Mouse (Mus musculus): ENCODE measurements around the gene Rab3a. TPM values are rescaled to one million over a fixed set of nuclear protein-coding genes. Genes with fewer than 3 reads are reported as not detected.

Rab3a gene
- polyA plus RNA-seq, 2 experiments, result 1.6 to 2.7 TPM

DNA sequence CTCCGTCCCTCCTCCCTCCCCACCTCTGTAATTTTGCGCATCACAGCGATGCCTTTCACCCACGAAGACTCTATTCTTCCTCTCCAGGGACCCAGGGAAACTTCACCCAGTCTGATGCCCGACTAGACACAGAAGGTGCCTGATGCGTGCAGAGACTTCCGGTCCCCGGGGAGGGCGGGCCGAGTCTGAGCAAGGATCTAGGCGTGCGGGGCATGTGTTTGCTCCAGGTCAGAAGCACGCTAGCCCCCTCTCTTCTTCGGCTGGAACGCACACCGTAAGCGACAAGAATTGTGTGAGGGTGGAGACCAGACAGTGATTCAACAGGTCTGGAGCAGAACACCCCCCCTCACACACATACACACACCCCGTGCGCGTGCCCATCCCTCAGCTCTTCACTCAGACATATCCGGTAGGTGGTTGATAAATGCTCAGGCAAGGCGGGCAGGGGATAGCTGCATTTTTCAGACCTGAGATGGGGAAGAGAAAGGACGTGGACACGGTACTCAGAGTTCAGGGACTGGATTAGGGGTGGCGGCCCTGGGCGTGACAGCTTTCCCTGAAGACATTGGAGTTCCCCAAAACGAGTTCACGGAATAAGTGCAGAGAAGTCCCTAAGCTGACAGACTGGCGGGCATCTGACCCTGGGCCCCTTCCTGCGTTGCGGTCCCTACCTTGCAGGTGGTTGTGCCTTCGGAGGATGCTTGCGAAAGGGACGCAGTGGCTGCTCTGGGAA, 11.5 kb downstream of the Rab3a start:
- TF ChIP-seq EP300 (IDR thresholded peaks at IDR 0.05; ENCODE audit: low read depth) (no peak), CTCF (IDR thresholded peaks at IDR 0.05; ENCODE audit: low read depth) (no peak)
- H3K9ac ChIP-seq (replicated peaks), result peak overlapping the region; percentile 77
- H3K9me3 ChIP-seq (ENCODE audit: control insufficient read depth, low read length), result no peaks in the 10 kb centered on the region
- peaks cover 61 to 67% of the 10 kb centered on the region in 2 experiments for H3K4me1 ChIP-seq (replicated peaks; ENCODE audit: control insufficient read depth in 2 of 2, insufficient read depth in 2 of 2, low read length in 1 of 2)
- peak overlapping the region; percentile 99 for H3K4me2 ChIP-seq (ENCODE audit: low read depth)
- H3K27ac ChIP-seq, result peak overlapping the region; percentile 79
- H3K36me3 ChIP-seq (replicated peaks; ENCODE audit: control insufficient read depth, insufficient read depth, low read depth), result no peaks in the 10 kb centered on the region; the same call in 1 of the 2 replicates
- ATAC-seq (ENCODE audit: insufficient read depth) (no peak), DNase-seq (ENCODE audit: low read depth in 3 of 3, low spot score in 3 of 3) (no peak)
- 2% methylated on average over 34 of the region's 34 CpGs for WGBS (ENCODE audit: insufficient replicate concordance)
- peak overlapping the region; percentile 72 to 77 for H3K4me3 ChIP-seq (ENCODE audit: insufficient read depth in 1 of 2, low read depth in 2 of 2, low read length in 2 of 2)
- H3K27me3 ChIP-seq (ENCODE audit: control insufficient read depth, insufficient read depth, low read length), result no peaks in the 10 kb centered on the region

- TF ChIP-seq CTCF (IDR thresholded peaks at IDR 0.05; ENCODE audit: low read depth) (no peak), EP300 (IDR thresholded peaks at IDR 0.05; ENCODE audit: low read depth) (no peak)
- no peaks in the 10 kb centered on the region for H3K9me3 ChIP-seq (ENCODE audit: control insufficient read depth, low read length)
- peak overlapping the region; percentile 77 for H3K9ac ChIP-seq (replicated peaks)
- H3K27ac ChIP-seq, result peak overlapping the region; percentile 79
- peak overlapping the region; percentile 72 to 77 for H3K4me3 ChIP-seq (ENCODE audit: insufficient read depth in 1 of 2, low read depth in 2 of 2, low read length in 2 of 2)
- no peaks in the 10 kb centered on the region; the same call in 1 of the 2 replicates for H3K36me3 ChIP-seq (replicated peaks; ENCODE audit: control insufficient read depth, insufficient read depth, low read depth)
- peak in 2 of 3 experiments; percentile 69 to 82 for DNase-seq (ENCODE audit: low read depth in 3 of 3, low spot score in 3 of 3)
- H3K27me3 ChIP-seq (ENCODE audit: control insufficient read depth, insufficient read depth, low read length), result no peaks in the 10 kb centered on the region
- H3K4me1 ChIP-seq (replicated peaks; ENCODE audit: control insufficient read depth in 2 of 2, insufficient read depth in 2 of 2, low read length in 1 of 2), result peaks cover 54 to 60% of the 10 kb centered on the region in 2 experiments
- peak overlapping the region; percentile 99 for H3K4me2 ChIP-seq (ENCODE audit: low read depth)
- WGBS (ENCODE audit: insufficient replicate concordance), result 13% methylated on average over 21 of the region's 21 CpGs
- ATAC-seq (ENCODE audit: insufficient read depth), result peak; percentile 34; the same call in 1 of the 2 replicates
Measured at GRCm38 (mm10) chr8:70766571-70767440, 12.3 kb downstream of the Rab3a start.

DNA sequence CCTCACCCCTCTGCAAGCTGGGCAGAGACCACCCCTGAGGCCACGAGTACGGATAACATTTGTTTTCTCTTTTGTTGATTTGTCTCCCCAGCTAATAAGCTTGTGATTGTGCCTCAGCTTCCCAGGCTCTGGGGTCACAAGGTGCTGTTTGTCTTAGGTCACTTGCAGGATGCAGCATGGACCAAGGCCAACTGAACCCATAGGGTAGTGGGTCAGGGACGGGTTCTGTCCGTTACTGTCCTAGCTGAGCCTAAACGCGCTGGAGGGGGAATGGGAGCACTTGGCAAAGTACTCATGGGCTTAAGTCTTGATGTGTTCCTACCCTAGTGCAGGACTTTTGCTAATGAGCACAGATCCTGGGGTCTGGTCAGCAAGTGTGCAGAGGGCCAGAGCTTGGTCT, 13.0 kb downstream of the Rab3a start:
- H3K9ac ChIP-seq (replicated peaks), result no peak overlapping the region
- ATAC-seq (ENCODE audit: insufficient read depth), result no peak
- no peak overlapping the region for H3K4me3 ChIP-seq (ENCODE audit: insufficient read depth in 1 of 2, low read depth in 2 of 2, low read length in 2 of 2)
- no peak overlapping the region for H3K27ac ChIP-seq
- no peak for TF ChIP-seq CTCF (IDR thresholded peaks at IDR 0.05; ENCODE audit: low read depth)
- TF ChIP-seq EP300 (IDR thresholded peaks at IDR 0.05; ENCODE audit: low read depth), result no peak
- H3K4me1 ChIP-seq (replicated peaks; ENCODE audit: control insufficient read depth in 2 of 2, insufficient read depth in 2 of 2, low read length in 1 of 2), result peaks cover 47 to 53% of the 10 kb centered on the region in 2 experiments
- H3K27me3 ChIP-seq (ENCODE audit: control insufficient read depth, insufficient read depth, low read length), result no peaks in the 10 kb centered on the region
- 81% methylated on average over 6 of the region's 6 CpGs for WGBS (ENCODE audit: insufficient replicate concordance)
- no peaks in the 10 kb centered on the region for H3K9me3 ChIP-seq (ENCODE audit: control insufficient read depth, low read length)
- DNase-seq (ENCODE audit: low read depth in 3 of 3, low spot score in 3 of 3), result no peak
- no peak overlapping the region for H3K4me2 ChIP-seq (ENCODE audit: low read depth)
- no peaks in the 10 kb centered on the region; the same call in 1 of the 2 replicates for H3K36me3 ChIP-seq (replicated peaks; ENCODE audit: control insufficient read depth, insufficient read depth, low read depth)

DNA sequence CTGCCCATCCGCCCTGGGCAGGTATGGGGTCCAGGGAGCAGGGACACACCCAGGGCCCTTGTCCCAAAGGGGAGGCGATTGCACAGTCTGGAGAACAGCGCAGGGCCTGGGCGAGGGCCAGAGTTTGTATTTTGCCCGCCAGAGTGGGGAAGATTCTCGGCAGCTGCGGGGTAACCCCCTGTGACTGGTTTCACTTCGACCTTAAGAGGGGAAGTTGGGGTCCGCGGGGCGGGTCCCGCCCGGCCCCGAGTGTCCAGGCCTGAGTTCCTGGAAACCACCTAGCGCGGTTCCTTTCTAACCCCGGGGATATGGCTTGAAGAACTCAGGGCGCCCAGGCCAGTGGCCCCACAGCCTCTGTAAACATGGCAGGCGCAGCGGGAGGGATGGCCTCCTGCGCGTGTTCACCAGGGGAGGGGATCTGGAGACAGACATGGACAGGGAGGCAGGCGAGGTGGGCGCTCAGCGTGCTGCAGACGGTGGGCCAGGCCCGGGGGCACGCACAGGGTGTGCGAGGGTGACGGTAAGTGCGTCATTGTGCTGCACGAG, 13.8 kb downstream of the Rab3a start:
- WGBS (ENCODE audit: insufficient replicate concordance), result 84% methylated on average over 32 of the region's 32 CpGs
- TF ChIP-seq CTCF (IDR thresholded peaks at IDR 0.05; ENCODE audit: low read depth), result no peak
- no peak for TF ChIP-seq EP300 (IDR thresholded peaks at IDR 0.05; ENCODE audit: low read depth)
- H3K4me2 ChIP-seq (ENCODE audit: low read depth), result no peak overlapping the region
- no peak for DNase-seq (ENCODE audit: low read depth in 3 of 3, low spot score in 3 of 3)
- no peak overlapping the region for H3K27ac ChIP-seq
- no peaks in the 10 kb centered on the region for H3K9me3 ChIP-seq (ENCODE audit: control insufficient read depth, low read length)
- no peak overlapping the region for H3K9ac ChIP-seq (replicated peaks)
- no peak overlapping the region for H3K4me3 ChIP-seq (ENCODE audit: insufficient read depth in 1 of 2, low read depth in 2 of 2, low read length in 2 of 2)
- no peaks in the 10 kb centered on the region; the same call in 1 of the 2 replicates for H3K36me3 ChIP-seq (replicated peaks; ENCODE audit: control insufficient read depth, insufficient read depth, low read depth)
- H3K4me1 ChIP-seq (replicated peaks; ENCODE audit: control insufficient read depth in 2 of 2, insufficient read depth in 2 of 2, low read length in 1 of 2), result peaks cover 39 to 47% of the 10 kb centered on the region in 2 experiments
- no peak for ATAC-seq (ENCODE audit: insufficient read depth)
- H3K27me3 ChIP-seq (ENCODE audit: control insufficient read depth, insufficient read depth, low read length), result no peaks in the 10 kb centered on the region
